Mouse (Mus musculus): ENCODE results near the gene Rasa3.

DNA sequence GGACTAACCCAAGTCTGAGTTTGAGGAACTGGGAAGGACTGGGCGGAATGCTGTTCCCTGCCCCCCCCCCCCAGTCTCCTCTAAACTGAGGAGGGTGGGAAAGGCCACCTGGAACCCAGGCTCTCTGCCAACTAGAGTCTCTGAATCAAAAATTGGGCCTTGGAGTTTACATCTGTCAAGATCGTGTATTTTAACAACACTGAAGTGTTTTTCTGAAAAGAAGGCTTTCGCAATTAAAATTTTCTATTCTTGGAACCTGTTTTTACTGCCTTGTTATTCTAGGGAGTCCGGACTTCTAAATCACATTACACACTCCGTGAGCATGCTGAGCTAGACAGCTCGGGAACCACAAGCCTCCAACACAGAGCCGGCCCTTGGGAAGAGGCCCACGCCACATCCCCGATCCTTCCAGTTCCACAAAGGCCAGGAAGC is 36.9 kb downstream of the Rasa3 start:
- TF ChIP-seq CTCF (IDR thresholded peaks at IDR 0.05 in 2 of 3, conservative IDR thresholded peaks at IDR 0.05 in 1 of 3; ENCODE audit: control insufficient read depth in 1 of 3, insufficient read depth in 1 of 3, low read depth in 2 of 3, low read length in 3 of 3, poor library complexity in 1 of 3, severe bottlenecking in 1 of 3) (no peak), POLR2A (IDR thresholded peaks at IDR 0.05; ENCODE audit: control insufficient read depth in 1 of 2, insufficient read depth in 1 of 2, low read depth in 1 of 2, low read length in 2 of 2, poor library complexity in 1 of 2) (no peak), MYC (IDR thresholded peaks at IDR 0.05; ENCODE audit: low read depth, low read length) (no peak), ZMIZ1 (IDR thresholded peaks at IDR 0.05; ENCODE audit: low read depth, low read length) (no peak), EP300 (IDR thresholded peaks at IDR 0.05; ENCODE audit: low read depth in 1 of 2, low read length in 2 of 2) (no peak), BHLHE40 (IDR thresholded peaks at IDR 0.05; ENCODE audit: borderline replicate concordance, low read depth, low read length) (no peak), KAT2A (conservative IDR thresholded peaks at IDR 0.05; ENCODE audit: low read depth, low read length) (no peak)

Data from MEL (cell line).